Mouse (Mus musculus) layer of hippocampus, postnatal 14 days (tissue): ENCODE measurements around the gene Cdv3. TPM values are rescaled to one million over a fixed set of nuclear protein-coding genes. Genes with fewer than 3 reads are reported as not detected.
A peak's percentile ranks its signal among the peaks of the same experiment; 100 is the strongest.

Experiments
- DNase-seq, 2 experiments: peaks; one replicate each; pipeline ENCODE4 v3.0.0; 2021 to 2022; ENCODE audit warnings: low spot score in 2 of 2, mixed read lengths in 1 of 2
- total RNA-seq, 2 experiments: library from RNA; stranded (reverse); gene quantifications; 2 replicates each; pipeline ENCODE4 v1.2.3; 2021

Cdv3 gene
- total RNA-seq, 2 experiments from 2014 or later: 88.0 to 93.6 TPM

GRCm38 (mm10) chr9:103305332-103306041 is 60.2 kb downstream of the Cdv3 start:
- DNase-seq: no peak

GRCm38 (mm10) chr9:103304927-103305326 is 60.7 kb downstream of the Cdv3 start, which contains the start of the genes 1300017J02Rik and Topbp1:
Gene 1300017J02Rik, minus strand, starts transcription at chr9:103305082.
Gene Topbp1, plus strand, starts transcription at chr9:103305215.
- peak; percentile 85 to 94 for DNase-seq

Other genes starting within 250 kb of the Cdv3 start
- 10 to 100 TPM; 20.2 to 22.8 TPM for gene Srprb, start 163.7 kb downstream of the Cdv3 start, total RNA-seq
- gene Gm20425, start 135.5 kb downstream of the Cdv3 start, total RNA-seq: 1 to 10 TPM; 5.6 to 6.0 TPM
- 10 to 100 TPM; 62.7 to 63.9 TPM for gene Trf, start 135.4 kb downstream of the Cdv3 start, total RNA-seq
- under 1 TPM; 0.28 to 0.98 TPM for gene 1300017J02Rik, start 60.8 kb downstream of the Cdv3 start, total RNA-seq
- 10 to 100 TPM; 20.5 to 27.4 TPM for gene Topbp1, start 60.6 kb downstream of the Cdv3 start, total RNA-seq
- gene Bfsp2, start 114.6 kb upstream of the Cdv3 start, total RNA-seq: 10 to 100 TPM; 10.5 to 11.8 TPM